Mouse (Mus musculus) lung, embryonic 16.5 days (tissue): Measurements from ENCODE around the gene Kank1. TPM values are rescaled to one million over a fixed set of nuclear protein-coding genes. Genes with fewer than 3 reads are reported as not detected.

Source experiments
- ATAC-seq: fragments of 200-750 bp; cut with Nextera tagmentation; 2 replicates; pipeline ENCODE4 v1.8.0; 2017; ENCODE audit warnings: low read depth, mild to moderate bottlenecking, moderate library complexity
- H3K27ac ChIP-seq: fragments of 300-500 bp; sonication (generic); 2 replicates; pipeline ENCODE4 v1.5.1; 2014; ENCODE audit warnings: mild to moderate bottlenecking, control low read depth, low read length
- H3K27me3 ChIP-seq: fragments of 300-500 bp; sonication (generic); 2 replicates; pipeline ENCODE4 v1.6.1; 2014; ENCODE audit warnings: low read depth, low read length, mixed read lengths; ENCODE audit not compliant: control insufficient read depth, insufficient read depth
- H3K36me3 ChIP-seq: fragments of 300-500 bp; sonication (generic); 2 replicates; pipeline ENCODE4 v1.6.1; 2014; ENCODE audit warnings: low read length; ENCODE audit not compliant: control insufficient read depth, insufficient read depth
- H3K4me1 ChIP-seq: fragments of 300-500 bp; sonication (generic); replicated peaks from 2 replicates; pipeline ENCODE4 v1.6.1; 2014; ENCODE audit warnings: low read length, mixed read lengths; ENCODE audit not compliant: control insufficient read depth, insufficient read depth
- H3K4me2 ChIP-seq: fragments of 300-500 bp; sonication (generic); 2 replicates; pipeline ENCODE4 v1.6.1; 2014; ENCODE audit warnings: low read depth, low read length, control low read depth
- H3K4me3 ChIP-seq: fragments of 300-500 bp; sonication (generic); 2 replicates; pipeline ENCODE4 v1.5.1; 2014; ENCODE audit warnings: mild to moderate bottlenecking, low read length, control low read depth
- H3K9ac ChIP-seq: fragments of 300-500 bp; sonication (generic); 2 replicates; pipeline ENCODE4 v1.6.1; 2014; ENCODE audit warnings: low read length, control low read depth
- H3K9me3 ChIP-seq: fragments of 300-500 bp; sonication (generic); 2 replicates; pipeline ENCODE4 v1.6.1; 2016; ENCODE audit warnings: low read length; ENCODE audit not compliant: control insufficient read depth
- WGBS: fragments of 180-500 bp; shearing (Covaris S2); extraction: QIAGEN DNeasy Blood & Tissue Kit; methylation state at CpG from one replicate; pipeline ENCODE4 v1.1.7; 2014; 5-methylcytosine and 5-hydroxymethylcytosine counted together
- polyA plus RNA-seq: library from polyadenylated mRNA; unstranded; fragments of >200 nt; fragmentation: Nextera tagmentation; extraction: Ambion mirVana; gene quantifications from 2 replicates; pipeline ENCODE4 v1.2.1, GENCODE M21; 2015

Kank1 gene
- polyA plus RNA-seq, 1 experiment from 2014 or later = 19.9 TPM

DNA sequence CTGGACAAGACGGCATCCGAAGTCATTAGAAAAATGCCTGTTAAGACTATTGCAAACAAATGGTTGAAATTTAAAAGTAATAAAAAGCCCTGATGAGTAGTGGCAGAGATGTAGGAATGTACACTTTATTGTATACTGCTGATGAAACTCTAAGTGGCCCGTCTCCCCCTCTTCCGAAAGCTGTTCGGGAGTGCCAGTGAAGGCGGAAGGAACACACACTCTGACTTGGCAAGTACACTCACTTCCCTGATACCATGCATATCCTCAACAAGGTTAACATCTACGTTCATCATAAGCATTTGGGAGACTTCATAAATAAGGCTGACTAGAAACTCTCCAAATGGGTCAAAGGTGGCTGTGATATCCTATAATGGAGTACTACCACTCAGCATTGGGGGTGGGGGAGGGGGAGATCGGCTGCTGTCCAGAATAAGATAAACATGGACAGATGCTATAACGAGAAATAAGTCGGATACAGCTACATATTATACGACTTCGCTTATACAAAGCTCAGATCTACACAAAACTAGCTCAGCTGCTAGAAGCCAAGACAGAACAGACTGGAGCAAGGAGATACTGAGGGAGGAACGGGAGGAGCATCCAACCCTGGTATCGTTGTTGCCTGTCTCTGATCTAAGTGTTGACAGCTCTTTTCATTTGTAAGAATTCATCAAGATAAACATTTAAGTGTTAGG, 11.2 kb downstream of the Kank1 start:
- Histone ChIP-seq H3K9ac (no peak overlapping the region), H3K36me3 (no peaks in the 10 kb centered on the region), H3K4me3 (no peak overlapping the region), H3K9me3 (no peaks in the 10 kb centered on the region), H3K27ac (no peak overlapping the region), H3K4me1 (peaks cover 3% of the 10 kb centered on the region; the same call in 1 of the 2 replicates), H3K27me3 (no peaks in the 10 kb centered on the region), H3K4me2 (no peak overlapping the region)
- WGBS = 46% methylated on average over 14 of the region's 14 CpGs
- ATAC-seq = peak; percentile 77

DNA sequence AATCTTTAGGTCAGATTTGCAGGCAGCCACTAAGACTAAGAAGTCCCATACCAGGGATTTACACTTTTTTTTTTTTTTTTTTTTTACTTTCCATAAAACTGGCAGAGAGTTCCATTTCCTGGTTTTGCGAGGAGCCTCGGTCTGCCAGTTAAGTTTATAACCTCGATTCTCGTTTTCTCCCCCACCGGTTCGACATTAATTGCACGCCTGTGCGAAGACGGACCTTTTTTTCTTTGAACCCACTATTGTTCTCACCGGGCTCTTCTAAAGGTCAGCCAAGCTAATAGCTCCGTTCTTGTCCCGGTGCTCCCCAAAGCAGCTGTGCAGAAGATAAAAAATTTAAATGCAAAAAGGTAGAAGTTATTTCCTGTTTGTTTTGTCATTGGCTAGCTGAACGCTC, 12.5 kb downstream of the Kank1 start:
- H3K9ac ChIP-seq = no peak overlapping the region
- H3K4me2 ChIP-seq = no peak overlapping the region
- WGBS = 64% methylated on average over 13 of the region's 13 CpGs
- H3K27me3 ChIP-seq = no peaks in the 10 kb centered on the region
- no peaks in the 10 kb centered on the region for H3K9me3 ChIP-seq
- H3K4me1 ChIP-seq = peaks cover 3% of the 10 kb centered on the region; the same call in 1 of the 2 replicates
- no peak overlapping the region for H3K27ac ChIP-seq
- H3K36me3 ChIP-seq = no peaks in the 10 kb centered on the region
- no peak for ATAC-seq
- no peak overlapping the region for H3K4me3 ChIP-seq

- no peak overlapping the region for H3K4me3 ChIP-seq
- no peaks in the 10 kb centered on the region for H3K9me3 ChIP-seq
- 53% methylated on average over 3 of the region's 3 CpGs for WGBS
- no peaks in the 10 kb centered on the region for H3K36me3 ChIP-seq
- peak; percentile 71 for ATAC-seq
- H3K27ac ChIP-seq = no peak overlapping the region
- H3K4me1 ChIP-seq = peaks cover 3% of the 10 kb centered on the region; the same call in 1 of the 2 replicates
- H3K9ac ChIP-seq = no peak overlapping the region
- no peaks in the 10 kb centered on the region for H3K27me3 ChIP-seq
- H3K4me2 ChIP-seq = no peak overlapping the region
Measured at GRCm38 (mm10) chr19:25251610-25252140, 14.9 kb downstream of the Kank1 start.

DNA sequence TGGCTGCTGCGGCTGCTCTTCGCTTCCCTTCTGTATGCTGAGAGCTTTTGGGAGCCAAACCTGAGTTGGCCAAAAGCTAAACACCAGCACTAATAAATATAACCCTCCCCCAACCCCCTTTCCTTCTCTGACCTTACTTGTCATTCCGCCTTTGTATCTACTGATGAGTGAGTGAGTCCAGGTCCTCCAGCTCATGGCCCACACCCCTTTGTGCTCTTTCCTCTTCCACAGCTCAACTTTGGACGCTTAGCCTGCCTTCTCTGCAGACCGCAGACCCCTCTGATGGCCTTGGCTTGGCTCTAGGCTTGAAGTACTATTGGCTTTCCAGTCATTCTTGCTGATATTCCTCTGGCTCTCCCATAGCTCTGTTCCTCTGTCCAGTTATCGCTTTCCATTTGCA, 16.4 kb downstream of the Kank1 start:
- Histone ChIP-seq H3K4me2 (no peak overlapping the region), H3K9me3 (no peaks in the 10 kb centered on the region), H3K27ac (no peak overlapping the region), H3K4me1 (no peaks in the 10 kb centered on the region), H3K4me3 (no peak overlapping the region), H3K9ac (no peak overlapping the region), H3K36me3 (no peaks in the 10 kb centered on the region), H3K27me3 (no peaks in the 10 kb centered on the region)
- ATAC-seq = no peak
- 91% methylated on average over 6 of the region's 6 CpGs for WGBS

DNA sequence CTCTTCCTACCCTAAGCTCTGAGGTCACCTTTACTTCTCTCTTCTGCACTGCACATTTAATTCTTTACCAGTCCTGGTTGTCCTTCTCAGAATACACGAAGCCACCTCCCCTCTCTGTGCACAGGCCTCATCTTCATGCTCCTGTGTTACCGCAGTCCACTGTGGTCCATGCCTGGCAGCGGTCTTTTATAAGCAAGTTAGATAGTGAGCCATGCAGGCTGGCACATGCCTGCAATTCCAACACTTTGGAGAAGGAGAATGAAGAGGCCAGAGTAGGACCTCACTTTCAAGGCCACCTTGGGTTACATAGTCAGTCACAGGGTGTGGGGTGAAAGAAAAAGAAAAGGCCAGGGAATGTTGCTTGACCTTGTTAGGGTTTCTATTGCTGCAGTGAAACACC, 16.9 kb downstream of the Kank1 start:
- Histone ChIP-seq H3K4me3 (no peak overlapping the region), H3K36me3 (no peaks in the 10 kb centered on the region), H3K9me3 (no peaks in the 10 kb centered on the region), H3K4me2 (no peak overlapping the region), H3K9ac (no peak overlapping the region), H3K4me1 (no peaks in the 10 kb centered on the region), H3K27ac (no peak overlapping the region), H3K27me3 (no peaks in the 10 kb centered on the region)
- 98% methylated on average over 3 of the region's 3 CpGs for WGBS
- no peak for ATAC-seq

DNA sequence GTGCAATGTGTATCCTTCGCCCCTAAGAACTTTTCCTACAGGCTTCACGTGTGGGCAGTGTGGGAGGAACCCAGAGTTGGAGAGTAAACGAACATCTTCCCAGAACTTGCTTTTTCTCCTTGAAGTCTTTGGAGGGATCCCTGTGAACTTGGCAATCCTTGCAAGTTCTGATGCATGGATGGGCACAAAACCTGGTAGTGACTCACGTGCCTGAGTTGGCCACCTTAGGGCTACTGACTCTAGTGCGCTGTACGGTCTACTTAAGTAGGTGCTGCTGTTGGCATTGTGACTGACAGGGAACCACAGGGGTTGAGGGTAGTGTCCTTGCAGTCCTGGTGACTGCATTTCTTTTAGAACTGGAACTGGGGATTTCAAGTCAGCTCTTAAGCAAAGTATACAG, 21.5 kb downstream of the Kank1 start:
- H3K27me3 ChIP-seq = no peaks in the 10 kb centered on the region
- H3K4me1 ChIP-seq = no peaks in the 10 kb centered on the region
- H3K27ac ChIP-seq = no peak overlapping the region
- WGBS = 70% methylated on average over 6 of the region's 6 CpGs
- H3K9ac ChIP-seq = no peak overlapping the region
- no peak for ATAC-seq
- H3K36me3 ChIP-seq = no peaks in the 10 kb centered on the region
- no peaks in the 10 kb centered on the region for H3K9me3 ChIP-seq
- H3K4me2 ChIP-seq = no peak overlapping the region
- H3K4me3 ChIP-seq = no peak overlapping the region

GRCm38 (mm10) chr19:25266181-25266580, 29.4 kb downstream of the Kank1 start:
- ATAC-seq = no peak
- H3K4me2 ChIP-seq = no peak overlapping the region

DNA sequence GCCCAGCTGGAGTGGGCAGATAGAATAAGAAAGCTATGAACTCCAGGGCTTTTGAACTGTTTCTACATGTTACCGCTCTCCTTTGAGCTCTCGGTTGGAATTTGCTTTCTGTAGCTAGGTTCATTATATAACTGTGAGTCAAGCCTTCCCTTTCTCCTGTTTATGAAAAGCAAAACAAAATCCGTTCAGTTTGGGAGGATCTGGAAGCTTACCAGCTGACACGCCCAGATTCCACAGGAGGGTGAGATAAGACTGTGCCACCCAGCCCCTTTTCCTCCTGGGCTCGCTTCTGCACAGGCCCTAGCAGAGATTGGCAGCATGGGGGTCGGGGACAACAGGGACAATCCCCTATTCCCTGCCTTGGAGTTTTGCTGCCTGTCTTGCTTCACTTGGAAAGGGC, 30.5 kb downstream of the Kank1 start:
- Histone ChIP-seq H3K27me3 (no peaks in the 10 kb centered on the region), H3K4me2 (no peak overlapping the region), H3K27ac (0 out of 2 replicates have a peak overlapping the region, but pooled peaks have one; percentile 5), H3K9ac (no peak overlapping the region), H3K4me3 (no peak overlapping the region), H3K36me3 (no peaks in the 10 kb centered on the region), H3K9me3 (no peaks in the 10 kb centered on the region), H3K4me1 (peaks cover 18% of the 10 kb centered on the region)
- no peak for ATAC-seq
- WGBS = 31% methylated on average over 6 of the region's 6 CpGs

More at GRCm38 (mm10) chr19:25266181-25266580, 29.4 kb downstream of the Kank1 start:
- H3K9ac ChIP-seq = no peak overlapping the region
- peaks cover 18% of the 10 kb centered on the region for H3K4me1 ChIP-seq
- 40% methylated on average over 9 of the region's 9 CpGs for WGBS
- H3K4me3 ChIP-seq = no peak overlapping the region
- H3K27me3 ChIP-seq = no peaks in the 10 kb centered on the region
- no peaks in the 10 kb centered on the region for H3K9me3 ChIP-seq
- no peaks in the 10 kb centered on the region for H3K36me3 ChIP-seq
- H3K27ac ChIP-seq = no peak overlapping the region

GRCm38 (mm10) chr19:25268532-25268931, 31.8 kb downstream of the Kank1 start:
- no peak overlapping the region for H3K4me3 ChIP-seq
- ATAC-seq = no peak
- H3K27ac ChIP-seq = no peak overlapping the region
- no peak overlapping the region for H3K4me2 ChIP-seq
- no peaks in the 10 kb centered on the region for H3K9me3 ChIP-seq
- 65% methylated on average over 6 of the region's 6 CpGs for WGBS
- H3K36me3 ChIP-seq = no peaks in the 10 kb centered on the region
- no peaks in the 10 kb centered on the region for H3K27me3 ChIP-seq
- H3K4me1 ChIP-seq = peaks cover 18% of the 10 kb centered on the region
- H3K9ac ChIP-seq = no peak overlapping the region
